In the genomic region with DNA sequence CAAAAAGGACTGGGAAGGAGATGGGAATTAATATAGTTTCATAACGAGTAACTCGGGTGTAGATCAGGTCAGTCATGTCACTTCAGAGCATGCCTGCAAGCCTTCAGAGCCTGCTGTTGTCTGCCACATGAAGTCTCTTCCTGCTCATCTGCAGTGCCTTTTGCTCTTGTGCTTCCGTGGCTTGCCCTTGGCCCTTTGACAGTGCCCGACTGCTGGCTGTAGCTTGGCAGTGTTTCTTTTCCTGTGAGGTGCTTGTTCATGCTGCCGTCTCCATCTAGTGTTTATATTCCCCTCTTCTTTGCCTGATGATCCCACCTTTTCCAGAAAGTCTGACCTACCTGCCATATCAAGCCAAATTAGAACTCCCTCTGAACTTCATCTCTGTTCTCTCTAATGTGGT, we compare ENCODE assay signal across 22 mouse cellular contexts. TPM values are rescaled to one million over a fixed set of nuclear protein-coding genes. Genes with fewer than 3 reads are reported as not detected.
A peak's percentile ranks its signal among the peaks of the same experiment; 100 is the strongest.
DNase-seq lines count a peak whose midpoint lies in the region; TF ChIP-seq lines count a peak whose summit lies in the region.
"Had no signal": no experiment of that assay in that cellular context is flagged by ENCODE, and none has a peak within 500 bp of the region (broad histone marks: within the 10 kb centered on the region; RNA-seq: fewer than 3 reads in every experiment).

No protein-coding gene starts in this region.

- H3K27ac ChIP-seq in left cerebral cortex, adult 2 months: no peak overlapping the region
- H3K27ac ChIP-seq: heart, embryonic 15.5 days; hindbrain, embryonic 13.5 days; kidney, postnatal 0 days; limb, embryonic 12.5 days; neural tube, embryonic 12.5 days; stomach, postnatal 0 days had no signal

- intact Hi-C loops in left cerebral cortex, postnatal 4 days (cut with DNase I): no loop called here
- intact Hi-C loops in left cerebral cortex, adult 2 months (cut with DNase I): no loop called here

- no peak for TF ChIP-seq CTCF in left cerebral cortex, adult 2 months (IDR thresholded peaks at IDR 0.05)

- no peak overlapping the region for H3K4me3 ChIP-seq in left cerebral cortex, adult 2 months
- H3K4me3 ChIP-seq: heart, embryonic 15.5 days; hindbrain, embryonic 13.5 days; limb, embryonic 12.5 days; neural tube, embryonic 12.5 days had no signal

- peak; percentile 26 to 45 for DNase-seq in cerebellum, postnatal 14 days
- no peak for DNase-seq in cerebellum, adult 8-10 months
- peak; percentile 22 for DNase-seq in left cerebral cortex, postnatal 4 days
- no peak for DNase-seq in left cerebral cortex, adult 2 months (ENCODE audit: extremely low spot score in 1 of 2, low spot score in 2 of 2)
- peak; percentile 57 for DNase-seq in adrenal gland, postnatal 10 days
- DNase-seq in naive thymus-derived CD4-positive, alpha-beta T cell, adult 2 months (ENCODE audit: low read depth): peak; percentile 17
- no peak for DNase-seq in right cerebral cortex, postnatal 4 days
- DNase-seq: cerebellum, postnatal 36 days; gastrocnemius, postnatal 14 days; heart, postnatal 4 days; kidney, adult 8-10 months; kidney, postnatal 4 days; liver, postnatal 0 days; lung, postnatal 36 days; right cerebral cortex, adult 18-20 months; thymus, adult 2 months had no signal

RNA-seq across cellular contexts. Expression of gene Stx17, which starts 39.1 kb away (rescaled TPM):
- total RNA-seq in left cerebral cortex, postnatal 4 days (2021): 10 to 100 TPM; 31.1 to 31.6 TPM
- 10 to 100 TPM; 21.1 to 21.6 TPM for total RNA-seq in left cerebral cortex, adult 2 months (2021)
- 10 to 100 TPM; 50.6 to 61.4 TPM for total RNA-seq in adrenal gland, postnatal 10 days (2021)

Comparison
In these comparisons a context has a peak if more than half of its experiments do, and no peak if none do; other contexts are left out.
1. DNase-seq: peak in cerebellum, postnatal 14 days (2 of 2), left cerebral cortex, postnatal 4 days (single experiment), adrenal gland, postnatal 10 days (single experiment) and naive thymus-derived CD4-positive, alpha-beta T cell, adult 2 months (single experiment); none in cerebellum, adult 8-10 months (single experiment), left cerebral cortex, adult 2 months (0 of 2) and right cerebral cortex, postnatal 4 days (single experiment).